Mouse (Mus musculus): ENCODE data around the gene Kmt5c.

GRCm38 (mm10) chr7:4705098-4705497, 34.8 kb upstream of the Kmt5c start:
- peak; percentile 44; the same call in 1 of the 2 replicates for TF ChIP-seq CTCF (IDR thresholded peaks at IDR 0.05; ENCODE audit: borderline replicate concordance, control insufficient read depth, extremely low read depth, insufficient read depth, low read length, poor library complexity)
- no peak for TF ChIP-seq POLR2A (IDR thresholded peaks at IDR 0.05; ENCODE audit: control insufficient read depth, extremely low read depth, insufficient read depth, low read length, poor library complexity)

Measured in thymus, adult 2 months (tissue).